Mouse (Mus musculus) cerebellum, adult 2 months (tissue): Measurements from ENCODE around the gene Nckap5l.
"Not testable (repeated sequence)": the region's sequence is repeated elsewhere in the genome, so short reads cannot be mapped to it uniquely, and the experiment has no call there.

Experiments
- CTCF ChIP-seq: fragments of 200-500 bp; IDR thresholded peaks from 2 replicates; pipeline ENCODE4 v1.5.1; 2011; ENCODE audit warnings: low read depth, mild to moderate bottlenecking, control low read depth, low read length, moderate library complexity, borderline replicate concordance; ENCODE audit not compliant: insufficient read depth
- POLR2A ChIP-seq: fragments of 200-500 bp; IDR thresholded peaks from 2 replicates; pipeline ENCODE4 v1.6.1; 2011; ENCODE audit warnings: low read length, control low read depth, borderline replicate concordance; ENCODE audit not compliant: insufficient read depth

DNA sequence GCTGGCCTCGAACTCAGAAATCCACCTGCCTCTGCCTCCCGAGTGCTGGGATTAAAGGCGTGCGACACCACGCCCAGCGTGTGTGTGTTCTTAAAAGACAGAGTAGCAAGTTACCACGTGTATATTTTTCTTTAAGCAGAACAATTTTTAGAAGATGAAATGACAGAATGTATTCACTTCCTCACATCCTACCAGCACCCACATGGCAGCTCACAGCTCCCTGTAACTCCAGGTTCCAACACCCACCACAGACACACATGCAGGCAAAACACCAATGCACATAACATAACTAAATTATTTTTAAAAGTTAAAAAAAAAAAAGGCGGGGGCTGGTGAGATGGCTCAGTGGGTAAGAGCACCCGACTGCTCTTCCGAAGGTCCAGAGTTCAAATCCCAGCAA, 11.4 kb downstream of the Nckap5l start:
- TF ChIP-seq POLR2A, CTCF: not testable (repeated sequence)
